In genomic region chr3:104669856-104670182, GRCm38 (mm10) we compare ENCODE assay signal across 11 mouse cellular contexts. TPM values are rescaled to one million over a fixed set of nuclear protein-coding genes. Genes with fewer than 3 reads are reported as not detected.
DNase-seq lines count a peak whose midpoint lies in the region; ATAC-seq and TF ChIP-seq lines count a peak whose summit lies in the region.
"Had no signal": no experiment of that assay in that cellular context is flagged by ENCODE, and none has a peak within 500 bp of the region (broad histone marks: within the 10 kb centered on the region; RNA-seq: fewer than 3 reads in every experiment).

No protein-coding gene starts in this region.

- H3K27ac ChIP-seq in kidney, embryonic 16.5 days (ENCODE audit: low read length) = peak overlapping the region; percentile 73
- peak overlapping the region; percentile 40; the same call in 1 of the 2 replicates for H3K27ac ChIP-seq in MEL (ENCODE audit: control insufficient read depth, low read depth, low read length)
- H3K27ac ChIP-seq in bone marrow, adult 2 months (ENCODE audit: control insufficient read depth, insufficient read depth, low read depth, low read length, poor library complexity) = peak overlapping the region; percentile 69
- peak overlapping the region; percentile 97 for H3K27ac ChIP-seq in liver, embryonic 14.5 days
- H3K27ac ChIP-seq: lung, embryonic 15.5 days had no signal

- no peak for DNase-seq in kidney, adult 9 months
- no peak for DNase-seq in MEL (ENCODE audit: low read depth, low spot score)
- no peak for DNase-seq in liver, embryonic 14.5 days (ENCODE audit: low read depth in 3 of 3, low spot score in 3 of 3)
- no peak for DNase-seq in thymus, adult 18-20 months
- DNase-seq in cerebellum, adult 11 months = no peak
- DNase-seq: cerebellum, adult 9-11 months; gastrocnemius, postnatal 25 days; right cerebral cortex, postnatal 14 days had no signal

- TF ChIP-seq CTCF in MEL (IDR thresholded peaks at IDR 0.05 in 2 of 3, conservative IDR thresholded peaks at IDR 0.05 in 1 of 3; ENCODE audit: control insufficient read depth in 1 of 3, insufficient read depth in 1 of 3, low read depth in 2 of 3, low read length in 3 of 3, poor library complexity in 1 of 3, severe bottlenecking in 1 of 3) = no peak
- no peak for TF ChIP-seq CTCF in bone marrow, adult 2 months (IDR thresholded peaks at IDR 0.05; ENCODE audit: control insufficient read depth, insufficient read depth, low read length)
- TF ChIP-seq CTCF in liver, embryonic 14.5 days (IDR thresholded peaks at IDR 0.05; ENCODE audit: low read depth) = no peak

- H3K79me2 ChIP-seq in MEL (ENCODE audit: control insufficient read depth, insufficient read depth, low read length, poor library complexity) = no peaks in the 10 kb centered on the region

- H3K4me2 ChIP-seq in kidney, embryonic 16.5 days (replicated peaks; ENCODE audit: low read depth, low read length) = no peak overlapping the region
- H3K4me2 ChIP-seq in liver, embryonic 14.5 days (ENCODE audit: low read depth) = peak overlapping the region; percentile 56
- H3K4me2 ChIP-seq: lung, embryonic 15.5 days had no signal

- no peak overlapping the region for H3K9ac ChIP-seq in kidney, embryonic 16.5 days (replicated peaks; ENCODE audit: low read length)
- H3K9ac ChIP-seq in MEL (ENCODE audit: control insufficient read depth, low read depth, low read length, poor library complexity, severe bottlenecking) = peak overlapping the region; percentile 15
- peak overlapping the region; percentile 68 for H3K9ac ChIP-seq in liver, embryonic 14.5 days (replicated peaks)
- H3K9ac ChIP-seq: lung, embryonic 15.5 days had no signal

- 71% methylated on average over 1 of the region's 1 CpGs for WGBS in kidney, embryonic 16.5 days
- WGBS in bone marrow, adult 2 months = 74% methylated on average over 1 of the region's 1 CpGs
- WGBS in liver, embryonic 14.5 days (ENCODE audit: insufficient replicate concordance) = 44% methylated on average over 1 of the region's 1 CpGs

- no peaks in the 10 kb centered on the region for H3K36me3 ChIP-seq in kidney, embryonic 16.5 days (ENCODE audit: insufficient read depth, low read length)
- H3K36me3 ChIP-seq in MEL (ENCODE audit: control insufficient read depth in 1 of 2, insufficient read depth in 2 of 2, low read length in 2 of 2) = peaks cover 0 to 39% of the 10 kb centered on the region in 2 experiments; a peak in 2 of 4 replicates
- no peaks in the 10 kb centered on the region for H3K36me3 ChIP-seq in liver, embryonic 14.5 days (replicated peaks; ENCODE audit: control insufficient read depth, insufficient read depth, low read depth)
- H3K36me3 ChIP-seq: lung, embryonic 15.5 days had no signal

- H3K27me3 ChIP-seq in kidney, embryonic 16.5 days (ENCODE audit: insufficient read depth, low read length) = no peaks in the 10 kb centered on the region
- no peaks in the 10 kb centered on the region for H3K27me3 ChIP-seq in MEL (ENCODE audit: control insufficient read depth in 1 of 2, insufficient read depth in 2 of 2, low read length in 2 of 2)
- no peaks in the 10 kb centered on the region for H3K27me3 ChIP-seq in liver, embryonic 14.5 days (ENCODE audit: control insufficient read depth, insufficient read depth, low read length)
- H3K27me3 ChIP-seq: lung, embryonic 15.5 days had no signal

- no peak for TF ChIP-seq EP300 in MEL (IDR thresholded peaks at IDR 0.05; ENCODE audit: low read depth in 1 of 2, low read length in 2 of 2)
- TF ChIP-seq EP300 in liver, embryonic 14.5 days (IDR thresholded peaks at IDR 0.05; ENCODE audit: low read depth) = no peak

- H3K9me3 ChIP-seq in kidney, embryonic 16.5 days (ENCODE audit: low read length) = no peaks in the 10 kb centered on the region
- H3K9me3 ChIP-seq in MEL (replicated peaks; ENCODE audit: insufficient read depth, low read length) = no peaks in the 10 kb centered on the region
- no peaks in the 10 kb centered on the region for H3K9me3 ChIP-seq in liver, embryonic 14.5 days (ENCODE audit: control insufficient read depth, low read length)
- H3K9me3 ChIP-seq: lung, embryonic 15.5 days had no signal

- H3K4me3 ChIP-seq in kidney, embryonic 16.5 days (ENCODE audit: low read length) = no peak overlapping the region
- H3K4me3 ChIP-seq in MEL (ENCODE audit: control insufficient read depth in 1 of 2, insufficient read depth in 1 of 2, low read depth in 2 of 2, low read length in 2 of 2) = no peak overlapping the region
- no peak overlapping the region for H3K4me3 ChIP-seq in bone marrow, adult 2 months (replicated peaks; ENCODE audit: control insufficient read depth, low read depth, low read length)
- H3K4me3 ChIP-seq in liver, embryonic 14.5 days (ENCODE audit: insufficient read depth in 1 of 2, low read depth in 2 of 2, low read length in 2 of 2) = no peak overlapping the region
- H3K4me3 ChIP-seq: lung, embryonic 15.5 days had no signal

- no peak for TF ChIP-seq RAD21 in MEL (IDR thresholded peaks at IDR 0.05; ENCODE audit: low read depth, low read length)

- TF ChIP-seq POLR2A in MEL (IDR thresholded peaks at IDR 0.05; ENCODE audit: control insufficient read depth in 1 of 2, insufficient read depth in 1 of 2, low read depth in 1 of 2, low read length in 2 of 2, poor library complexity in 1 of 2) = no peak
- TF ChIP-seq POLR2A in bone marrow, adult 2 months (IDR thresholded peaks at IDR 0.05; ENCODE audit: borderline replicate concordance, control insufficient read depth, low read depth, low read length) = no peak

- 0 out of 2 replicates have a peak, but pooled peaks have one; percentile 12 for ATAC-seq in kidney, embryonic 16.5 days (ENCODE audit: low FRiP score, low TSS enrichment)
- peak; percentile 16; the same call in 1 of the 2 replicates for ATAC-seq in liver, embryonic 14.5 days (ENCODE audit: insufficient read depth)

- H3K4me1 ChIP-seq in kidney, embryonic 16.5 days (ENCODE audit: insufficient read depth, low read length) = peaks cover 50% of the 10 kb centered on the region
- peaks cover 10 to 39% of the 10 kb centered on the region in 2 experiments for H3K4me1 ChIP-seq in MEL (ENCODE audit: control insufficient read depth in 1 of 2, insufficient read depth in 2 of 2, low read length in 2 of 2)
- peaks cover 10% of the 10 kb centered on the region for H3K4me1 ChIP-seq in bone marrow, adult 2 months (ENCODE audit: control insufficient read depth, insufficient read depth, low read length)
- H3K4me1 ChIP-seq in liver, embryonic 14.5 days (replicated peaks; ENCODE audit: control insufficient read depth in 2 of 2, insufficient read depth in 2 of 2, low read length in 1 of 2) = peaks cover 57 to 65% of the 10 kb centered on the region in 2 experiments

TF ChIP-seq in MEL, 35 proteins besides CTCF, POLR2A, EP300 and RAD21:
- no peak for TF ChIP-seq ETS1 (IDR thresholded peaks at IDR 0.05; ENCODE audit: low read depth, low read length)
- TF ChIP-seq CHD2 (IDR thresholded peaks at IDR 0.05; ENCODE audit: low read length) = no peak
- no peak for TF ChIP-seq ZKSCAN1 (IDR thresholded peaks at IDR 0.05; ENCODE audit: low read depth, low read length)
- no peak for TF ChIP-seq MAX (IDR thresholded peaks at IDR 0.05; ENCODE audit: low read length)
- no peak for TF ChIP-seq POLR2AphosphoS5 (IDR thresholded peaks at IDR 0.05; ENCODE audit: borderline replicate concordance, low read depth, low read length)
- TF ChIP-seq E2F4 (IDR thresholded peaks at IDR 0.05; ENCODE audit: borderline replicate concordance, low read depth, low read length) = no peak
- no peak for TF ChIP-seq NELFE (IDR thresholded peaks at IDR 0.05; ENCODE audit: low read depth, low read length)
- TF ChIP-seq MXI1 (IDR thresholded peaks at IDR 0.05; ENCODE audit: low read depth, low read length) = no peak
- TF ChIP-seq ZNF384 (IDR thresholded peaks at IDR 0.05; ENCODE audit: low read depth, low read length) = no peak
- no peak for TF ChIP-seq BHLHE40 (IDR thresholded peaks at IDR 0.05; ENCODE audit: borderline replicate concordance, low read depth, low read length)
- no peak for TF ChIP-seq USF2 (IDR thresholded peaks at IDR 0.05; ENCODE audit: borderline replicate concordance in 1 of 2, insufficient read depth in 1 of 2, low read depth in 1 of 2, low read length in 2 of 2)
- TF ChIP-seq HCFC1 (IDR thresholded peaks at IDR 0.05; ENCODE audit: low read depth, low read length) = no peak
- TF ChIP-seq SMC3 (IDR thresholded peaks at IDR 0.05; ENCODE audit: low read depth, low read length) = no peak
- no peak for TF ChIP-seq ZC3H11A (IDR thresholded peaks at IDR 0.05; ENCODE audit: low read depth, low read length)
- no peak for TF ChIP-seq USF1 (IDR thresholded peaks at IDR 0.05; ENCODE audit: low read depth, low read length)
- TF ChIP-seq TAL1 (IDR thresholded peaks at IDR 0.05; ENCODE audit: low read length) = no peak
- no peak for TF ChIP-seq MAZ (IDR thresholded peaks at IDR 0.05; ENCODE audit: low read depth, low read length)
- TF ChIP-seq MEF2A (IDR thresholded peaks at IDR 0.05; ENCODE audit: extremely low read depth, insufficient replicate concordance, low read depth, low read length, poor library complexity, severe bottlenecking) = no peak

RNA-seq across cellular contexts. Expression of gene Slc16a1, which starts 31.4 kb away (rescaled TPM):
- polyA plus RNA-seq in kidney, embryonic 16.5 days (2015; fragmentation: Nextera tagmentation; extraction: Ambion mirVana) = 44.0 and 48.7 TPM in 2 replicates
- 118 and 128 TPM in 2 replicates for total RNA-seq in MEL (2012; rRNA removed)
- polyA plus RNA-seq in MEL (2012; ENCODE audit: insufficient read depth in 1 of 2, insufficient read length in 2 of 2, low read depth in 1 of 2, low replicate concordance in 2 of 2, missing spikeins in 1 of 2) = 10 to 100 TPM; 43.7 to 96.1 TPM
- polyA plus RNA-seq in bone marrow, adult 2 months (2011; ENCODE audit: insufficient read depth, insufficient read length, low replicate concordance, missing spikeins) = 41.6 and 73.1 TPM in 2 replicates
- polyA plus RNA-seq in liver, embryonic 14.5 days (2012; rRNA removed) = 34.1 and 38.6 TPM in 2 replicates
- 83.8 and 93.9 TPM in 2 replicates for polyA plus RNA-seq in liver, embryonic 14.5 days (2014; fragmentation: Nextera tagmentation; extraction: Ambion mirVana)

Comparison
In these comparisons a context has a peak if more than half of its experiments do, and no peak if none do; other contexts are left out.
1. H3K27ac ChIP-seq: peak in every context shown above with its lines; median percentile 97 in liver, embryonic 14.5 days; 73 in kidney, embryonic 16.5 days; 69 in bone marrow, adult 2 months; 40 in MEL.